Mouse (Mus musculus) heart, adult 2 months (tissue): ENCODE measurements at regions not wholly inside any gene's neighbourhood (a gene's known extent, or its start where the extent isn't known, plus 50 kb on each side); places are given as distances from the start of the nearest gene placed in this dataset.

Experiments
- CTCF ChIP-seq: fragments of 200-600 bp; IDR thresholded peaks from 2 replicates; pipeline ENCODE4 v1.8.1; 2022; ENCODE audit warnings: antibody characterized with exemption, mild to moderate bottlenecking, moderate library complexity
- POLR2A ChIP-seq: fragments of 200-500 bp; IDR thresholded peaks from 2 replicates; pipeline ENCODE4 v1.6.1; 2011; ENCODE audit warnings: mild to moderate bottlenecking, low read depth, low read length, control low read depth; ENCODE audit not compliant: insufficient read depth

DNA sequence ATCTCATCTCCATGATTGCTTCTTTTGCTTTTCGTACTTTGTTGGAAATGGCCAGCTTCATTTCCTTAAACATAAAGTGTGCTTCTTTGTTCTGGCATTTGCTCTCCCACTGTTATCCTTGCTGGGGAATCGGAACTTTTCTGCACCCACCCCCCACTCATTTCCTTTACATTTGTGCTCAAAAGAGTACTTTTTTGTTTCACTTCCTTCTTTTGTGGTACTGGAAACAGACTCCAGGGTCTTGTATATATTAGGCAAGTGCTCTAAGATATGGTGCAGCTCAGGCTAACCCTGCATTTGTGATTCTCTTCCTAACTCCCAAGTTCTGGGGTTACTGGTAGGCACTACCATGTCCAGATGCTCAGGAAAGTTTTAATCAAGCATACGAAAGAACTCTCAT, 1084.6 kb downstream of the Car8 start:
- TF ChIP-seq POLR2A (no peak), CTCF (no peak)
